Mouse (Mus musculus) testis, postnatal 14 days (tissue): Measurements from ENCODE around the gene Tasp1.
"Not testable (repeated sequence)": the region's sequence is repeated elsewhere in the genome, so short reads cannot be mapped to it uniquely, and the experiment has no call there.

Experiments
- DNase-seq: peaks from one replicate; pipeline ENCODE4 v3.0.0; 2021; ENCODE audit warnings: low spot score

Tasp1 gene

GRCm38 (mm10) chr2:140058125-140058524 lies 8.5 kb downstream of the Tasp1 start:
- no peak for DNase-seq

- no peak for DNase-seq
Observed at GRCm38 (mm10) chr2:140051607-140052126, 14.9 kb downstream of the Tasp1 start.

DNA sequence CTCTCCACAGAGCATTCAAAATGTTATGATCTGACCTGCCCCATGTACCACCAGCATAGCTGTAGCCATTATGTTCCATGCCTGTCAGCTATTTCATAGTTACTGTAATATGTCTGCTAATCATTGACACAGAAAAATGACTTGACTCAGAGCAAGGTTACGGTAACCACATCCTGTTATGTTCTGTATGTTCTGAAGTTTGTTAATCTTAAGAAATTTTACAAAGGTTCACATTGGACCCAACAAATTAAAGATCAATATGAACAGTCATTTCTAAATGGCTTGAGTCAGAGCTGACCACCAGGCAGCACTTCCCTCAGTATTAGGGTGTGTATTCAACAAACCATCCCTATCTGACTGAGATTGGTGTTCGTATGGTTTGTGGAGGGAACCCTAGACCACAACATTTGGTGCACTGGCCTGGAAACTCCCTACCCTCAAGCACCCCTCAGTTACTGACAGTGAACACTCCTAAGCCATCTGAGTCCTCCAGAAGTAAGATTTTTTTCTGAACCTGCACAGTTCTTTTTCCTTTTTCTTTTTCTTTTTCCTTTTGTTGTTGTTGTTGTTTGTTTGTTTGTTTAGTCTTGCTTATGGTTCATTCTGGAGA lies 24.0 kb downstream of the Tasp1 start:
- DNase-seq = no peak

- no peak for DNase-seq
Observed at GRCm38 (mm10) chr2:140042081-140042480, 24.5 kb downstream of the Tasp1 start.

GRCm38 (mm10) chr2:140037459-140037858 lies 29.1 kb downstream of the Tasp1 start:
- DNase-seq = no peak

DNA sequence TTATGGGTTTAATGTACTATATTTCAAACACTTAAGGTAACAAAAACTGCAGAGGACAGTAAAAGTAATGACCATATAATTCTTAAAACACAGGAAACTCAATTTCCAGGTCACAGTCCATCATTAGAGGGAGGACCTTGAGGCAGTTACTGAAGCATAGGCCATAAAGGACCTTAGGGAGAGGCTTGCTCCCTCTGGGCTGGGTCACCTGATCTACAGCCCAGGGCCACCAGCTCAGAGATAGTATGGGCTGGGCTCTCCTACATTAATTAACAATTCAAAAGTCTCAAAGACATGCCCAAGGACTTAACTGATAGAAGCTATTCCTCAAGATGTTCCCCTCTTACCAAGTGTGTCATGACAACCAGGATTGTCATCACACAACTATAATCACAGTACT lies 29.8 kb downstream of the Tasp1 start:
- DNase-seq = no peak

GRCm38 (mm10) chr2:140024937-140025336 lies 41.7 kb downstream of the Tasp1 start:
- DNase-seq = no peak

GRCm38 (mm10) chr2:140007406-140007805 lies 59.2 kb downstream of the Tasp1 start:
- no peak for DNase-seq

- no peak for DNase-seq
Observed at GRCm38 (mm10) chr2:139998170-139998569, 68.4 kb downstream of the Tasp1 start.

DNA sequence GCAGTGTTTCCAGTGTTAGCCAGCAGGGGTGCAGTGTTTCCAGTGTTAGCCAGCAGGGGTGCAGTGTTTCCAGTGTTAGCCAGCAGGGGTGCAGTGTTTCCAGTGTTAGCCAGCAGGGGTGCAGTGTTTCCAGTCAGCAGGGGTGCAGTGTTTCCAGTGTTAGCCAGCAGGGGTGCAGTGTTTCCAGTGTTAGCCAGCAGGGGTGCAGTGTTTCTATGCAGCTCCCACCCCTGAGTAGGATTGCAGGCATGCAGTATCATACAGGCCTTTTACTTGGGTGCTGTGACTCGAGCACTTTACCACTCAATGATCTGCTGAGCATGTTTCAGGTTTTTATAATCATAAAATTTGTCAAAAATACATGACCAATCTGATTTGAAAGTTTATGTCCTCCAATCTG lies 76.7 kb downstream of the Tasp1 start:
- DNase-seq = not testable (repeated sequence)

DNA sequence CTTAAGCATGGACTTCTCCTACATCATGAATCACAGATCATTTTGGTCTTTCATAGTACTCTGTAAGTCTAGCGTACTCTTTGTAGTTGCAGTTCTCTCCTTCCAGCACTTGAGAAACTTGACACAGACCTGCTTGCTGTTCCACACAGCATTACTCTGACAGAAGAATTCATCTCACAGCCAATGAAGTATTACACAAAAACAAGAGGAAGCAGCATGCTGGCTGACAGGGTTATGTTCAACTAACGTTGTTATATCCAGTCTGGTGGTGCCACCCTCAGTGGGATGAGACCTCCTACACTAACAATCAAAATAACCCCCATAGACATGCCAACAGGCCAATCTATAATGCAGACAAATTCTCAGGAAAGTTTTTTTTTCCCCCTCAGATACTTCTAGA lies 99.2 kb downstream of the Tasp1 start:
- DNase-seq = no peak

- DNase-seq = peak; percentile 11
Observed at GRCm38 (mm10) chr2:139966288-139966687, 100.3 kb downstream of the Tasp1 start.

- no peak for DNase-seq
Observed at GRCm38 (mm10) chr2:139948843-139949242, 117.8 kb downstream of the Tasp1 start.

DNA sequence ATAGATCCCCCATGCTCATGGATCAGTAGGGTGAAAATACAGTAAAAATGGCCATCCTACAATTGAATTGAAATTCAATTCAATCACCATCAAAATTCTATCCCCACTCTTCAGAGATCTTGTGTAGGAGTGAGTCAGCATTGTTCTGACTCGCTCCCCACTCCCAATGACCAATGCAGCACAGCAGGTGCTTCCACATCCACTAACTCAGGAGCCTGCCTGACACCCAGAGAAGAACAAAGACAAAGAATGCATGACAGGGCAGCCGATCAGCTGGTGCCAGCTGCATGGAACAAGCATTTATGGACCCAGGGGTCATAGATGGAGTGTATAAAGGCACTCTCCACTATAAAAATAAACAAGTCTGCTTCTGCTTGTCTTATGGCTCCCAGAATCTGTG lies 129.0 kb downstream of the Tasp1 start:
- DNase-seq = no peak

- DNase-seq = no peak
Observed at GRCm38 (mm10) chr2:139934577-139934976, 132.0 kb downstream of the Tasp1 start.

DNA sequence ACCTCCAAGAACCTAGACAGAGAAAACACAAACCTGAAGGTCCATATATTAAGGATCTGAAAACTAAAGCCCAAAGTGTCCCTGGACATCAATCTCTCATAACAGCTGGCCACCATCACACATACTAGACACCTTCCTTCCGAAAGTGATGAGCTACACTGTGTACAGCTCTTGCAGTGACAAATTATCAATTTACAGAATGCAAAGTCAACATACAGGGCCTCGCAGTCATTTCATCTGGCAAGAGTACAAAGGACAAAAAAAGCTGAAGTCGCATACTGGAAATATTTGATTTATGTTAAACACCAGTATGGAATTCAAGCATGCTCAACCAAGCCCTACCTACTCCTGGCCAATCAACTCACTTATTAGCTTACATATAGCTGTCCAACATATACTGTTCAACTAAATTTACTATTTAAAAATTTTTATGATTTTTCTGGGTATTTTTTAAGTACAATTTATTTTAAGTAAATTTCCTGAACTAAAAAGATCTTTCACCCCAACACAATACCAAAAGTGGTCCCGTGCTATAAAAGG lies 132.5 kb downstream of the Tasp1 start:
- DNase-seq = no peak

- DNase-seq = no peak
Observed at GRCm38 (mm10) chr2:139932211-139932610, 134.4 kb downstream of the Tasp1 start.

DNA sequence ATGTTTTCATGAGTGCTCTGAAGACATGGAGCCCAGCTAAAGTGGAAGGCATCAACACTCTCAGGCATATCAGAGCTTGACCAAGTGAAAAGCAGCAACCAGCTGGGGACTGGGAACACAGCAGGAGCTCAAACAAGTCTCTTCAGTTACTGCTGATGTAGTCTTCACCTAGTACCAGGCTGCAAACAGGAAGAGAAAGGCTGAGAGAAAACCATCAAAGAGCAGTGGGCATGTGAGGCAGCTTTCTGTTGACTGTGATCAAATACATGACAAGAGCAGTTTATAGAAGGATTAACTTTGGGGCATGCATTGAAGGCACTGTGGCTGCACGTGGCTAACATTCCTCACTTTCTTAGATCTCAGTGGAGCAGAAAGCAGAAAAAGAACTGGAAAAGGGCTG lies 141.7 kb downstream of the Tasp1 start:
- DNase-seq = no peak

- DNase-seq = not testable (repeated sequence)
Observed at GRCm38 (mm10) chr2:139921395-139921794, 145.2 kb downstream of the Tasp1 start.

DNA sequence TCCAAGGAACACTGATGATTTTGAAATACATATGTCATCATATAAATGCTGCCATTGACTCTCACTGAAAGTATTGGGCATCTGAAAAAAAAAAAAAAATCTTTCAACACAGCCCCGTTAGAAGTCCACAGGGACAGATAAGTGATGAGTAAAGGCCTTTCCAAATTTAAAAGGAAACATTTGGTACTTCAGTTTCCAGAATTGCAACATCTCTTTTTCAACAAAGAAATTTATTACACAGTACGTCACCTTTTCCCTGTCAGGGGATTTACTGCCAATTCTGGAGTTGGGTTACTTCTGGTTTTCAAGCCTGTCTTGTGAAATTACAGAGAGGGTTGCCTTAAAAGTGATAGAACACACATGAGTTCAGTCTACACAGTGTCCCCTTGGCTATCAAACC lies 146.8 kb downstream of the Tasp1 start:
- DNase-seq = no peak

DNA sequence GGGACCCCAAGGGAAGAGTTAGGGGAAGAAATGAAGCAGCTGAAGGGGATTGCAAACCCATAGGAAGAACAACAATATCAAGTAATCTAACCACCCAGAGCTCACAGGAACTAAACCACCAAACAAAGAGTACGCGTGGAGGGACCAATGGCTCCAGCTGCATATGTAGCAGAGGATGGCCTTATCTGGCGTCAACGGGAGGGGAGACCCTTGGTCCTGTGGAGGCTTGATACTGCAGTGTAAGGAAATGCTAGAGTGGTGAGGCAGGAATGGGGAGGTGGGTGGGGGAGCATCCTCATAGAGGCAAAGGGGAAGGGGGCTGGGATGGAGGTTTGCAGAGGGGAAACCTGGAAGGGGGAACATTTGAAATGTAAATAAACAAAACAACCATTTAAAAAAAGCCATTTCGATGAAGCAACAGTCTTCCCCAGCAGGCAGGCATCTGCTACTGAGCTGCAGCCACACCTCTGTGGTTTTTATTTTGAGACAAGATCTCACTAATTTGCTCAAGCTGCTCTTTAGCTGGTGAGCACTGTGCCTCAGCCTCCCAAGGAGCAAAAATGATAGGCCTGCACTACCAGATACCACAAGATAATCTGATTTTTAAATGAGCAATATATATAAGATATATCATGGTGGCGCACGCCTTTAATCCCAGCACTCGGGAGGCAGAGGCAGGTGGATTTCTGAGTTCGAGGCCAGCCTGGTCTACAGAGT lies 160.0 kb downstream of the Tasp1 start:
- no peak for DNase-seq

DNA sequence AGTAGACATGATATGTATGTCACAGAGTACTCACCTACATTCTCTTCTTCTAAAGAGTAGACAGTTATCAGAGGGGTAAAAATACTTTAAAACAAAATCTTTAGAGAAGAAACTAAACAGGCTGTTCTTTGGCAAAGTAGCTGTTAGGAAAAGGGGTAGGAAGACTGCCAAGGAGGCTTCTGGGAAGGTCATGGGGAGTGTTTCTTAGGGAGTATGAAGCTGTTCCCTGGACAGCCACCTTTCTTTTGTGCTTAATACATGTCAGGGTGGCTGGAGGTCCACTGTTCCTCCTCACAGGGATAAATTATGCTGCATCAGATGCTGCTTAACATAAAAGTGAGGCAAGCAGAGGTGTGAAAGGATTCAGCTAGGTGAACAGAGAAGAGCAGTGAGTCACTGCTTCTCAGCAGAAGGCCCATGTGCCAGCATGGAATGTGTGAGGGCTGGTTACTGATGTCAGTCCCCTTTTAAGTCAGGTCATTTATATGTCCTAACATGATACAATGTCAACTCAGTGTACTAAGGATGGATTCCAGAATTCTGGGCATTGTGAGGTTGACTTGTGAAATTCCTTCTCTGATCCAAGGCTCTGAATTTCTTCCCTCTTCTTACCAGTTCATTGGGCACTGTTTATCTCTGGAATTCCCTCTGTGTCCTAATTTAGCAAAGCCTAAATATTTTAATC lies 175.1 kb downstream of the Tasp1 start:
- no peak for DNase-seq

GRCm38 (mm10) chr2:139884264-139884637 lies 182.4 kb downstream of the Tasp1 start:
- no peak for DNase-seq
